Comparison of ENCODE assay signal across 9 mouse cellular contexts in the genomic region with DNA sequence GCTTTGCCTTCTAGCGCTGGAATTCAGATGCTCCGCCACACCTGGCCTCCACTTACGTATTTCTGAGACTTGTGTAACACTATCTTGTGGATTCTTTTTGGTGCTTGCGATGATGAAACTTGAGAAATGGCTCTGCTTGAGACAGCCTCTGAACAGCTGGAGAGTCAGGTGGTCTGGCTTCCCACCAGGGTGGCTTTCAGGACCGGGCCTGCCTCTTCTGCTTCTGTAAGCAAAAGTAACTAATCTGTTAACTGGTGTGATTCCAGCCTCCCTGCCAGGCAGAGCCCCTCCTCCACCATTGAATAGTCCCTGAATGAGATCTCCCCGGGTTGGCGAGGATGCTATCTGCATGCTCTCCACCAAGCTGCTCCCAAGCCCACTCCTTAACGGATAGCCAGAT.
DNase-seq lines count a peak whose midpoint lies in the region; ATAC-seq lines count a peak whose summit lies in the region.
"Had no signal": no experiment of that assay in that cellular context is flagged by ENCODE, and none has a peak within 500 bp of the region (broad histone marks: within the 10 kb centered on the region; RNA-seq: fewer than 3 reads in every experiment).

No protein-coding gene starts in this region.

- no peaks in the 10 kb centered on the region for H3K9me3 ChIP-seq in stomach, embryonic 16.5 days (replicated peaks; ENCODE audit: control insufficient read depth, low read length)
- no peaks in the 10 kb centered on the region for H3K9me3 ChIP-seq in kidney, embryonic 16.5 days (ENCODE audit: low read length)
- H3K9me3 ChIP-seq: megakaryocyte, embryonic 14.5 days had no signal

- no peak overlapping the region for H3K9ac ChIP-seq in stomach, embryonic 16.5 days (ENCODE audit: low read length)
- no peak overlapping the region for H3K9ac ChIP-seq in kidney, embryonic 16.5 days (replicated peaks; ENCODE audit: low read length)

- WGBS in stomach, embryonic 16.5 days: 29% methylated on average over 8 of the region's 8 CpGs
- 42% methylated on average over 8 of the region's 8 CpGs for WGBS in kidney, embryonic 16.5 days

- no peak overlapping the region for H3K4me3 ChIP-seq in stomach, embryonic 16.5 days (replicated peaks; ENCODE audit: low read length)
- no peak overlapping the region for H3K4me3 ChIP-seq in kidney, embryonic 16.5 days (ENCODE audit: low read length)
- H3K4me3 ChIP-seq: megakaryocyte, embryonic 14.5 days had no signal

- no peak; the same call in 1 of the 2 replicates for ATAC-seq in stomach, embryonic 16.5 days (ENCODE audit: insufficient read depth, low FRiP score)
- ATAC-seq in kidney, embryonic 16.5 days (ENCODE audit: low FRiP score, low TSS enrichment): no peak

- H3K4me1 ChIP-seq in stomach, embryonic 16.5 days (ENCODE audit: control insufficient read depth, insufficient read depth, low read length): peaks cover 43% of the 10 kb centered on the region
- peaks cover 18% of the 10 kb centered on the region for H3K4me1 ChIP-seq in kidney, embryonic 16.5 days (ENCODE audit: insufficient read depth, low read length)

- DNase-seq in right cerebral cortex, postnatal 14 days: peak; percentile 31
- no peak for DNase-seq in right cerebral cortex, postnatal 36 days (ENCODE audit: low spot score in 2 of 2)
- peak; percentile 72 for DNase-seq in gastrocnemius, adult 18-20 months (ENCODE audit: low spot score)
- peak; percentile 14 for DNase-seq in lung, postnatal 25 days (ENCODE audit: low spot score)
- no peak for DNase-seq in urinary bladder, postnatal 36 days (ENCODE audit: low spot score in 2 of 2)
- DNase-seq in layer of hippocampus, adult 9-11 months: no peak

- H3K27ac ChIP-seq in stomach, embryonic 16.5 days (ENCODE audit: low read length): 0 out of 2 replicates have a peak overlapping the region, but pooled peaks have one; percentile 21
- H3K27ac ChIP-seq in kidney, embryonic 16.5 days (ENCODE audit: low read length): no peak overlapping the region; the same call in 1 of the 2 replicates

- H3K27me3 ChIP-seq in stomach, embryonic 16.5 days (ENCODE audit: control insufficient read depth, insufficient read depth, low read length): no peaks in the 10 kb centered on the region
- H3K27me3 ChIP-seq in kidney, embryonic 16.5 days (ENCODE audit: insufficient read depth, low read length): no peaks in the 10 kb centered on the region
- H3K27me3 ChIP-seq: megakaryocyte, embryonic 14.5 days had no signal

- H3K36me3 ChIP-seq in stomach, embryonic 16.5 days (ENCODE audit: control insufficient read depth, insufficient read depth, low read length): no peaks in the 10 kb centered on the region
- peaks cover 23% of the 10 kb centered on the region; the same call in 1 of the 2 replicates for H3K36me3 ChIP-seq in kidney, embryonic 16.5 days (ENCODE audit: insufficient read depth, low read length)

- no peak overlapping the region for H3K4me2 ChIP-seq in stomach, embryonic 16.5 days (ENCODE audit: low read depth, low read length)
- H3K4me2 ChIP-seq in kidney, embryonic 16.5 days (replicated peaks; ENCODE audit: low read depth, low read length): no peak overlapping the region

Comparison
In these comparisons a context has a peak if more than half of its experiments do, and no peak if none do; other contexts are left out.
1. DNase-seq: peak in right cerebral cortex, postnatal 14 days (single experiment), gastrocnemius, adult 18-20 months (single experiment) and lung, postnatal 25 days (single experiment); none in right cerebral cortex, postnatal 36 days (0 of 2), urinary bladder, postnatal 36 days (0 of 2) and layer of hippocampus, adult 9-11 months (single experiment).